Mouse (Mus musculus) intestine, embryonic 14.5 days (tissue): ENCODE data around the gene Matk. TPM values are rescaled to one million over a fixed set of nuclear protein-coding genes. Genes with fewer than 3 reads are reported as not detected.

Experiments used
- ATAC-seq: fragments of 200-750 bp; cut with Nextera tagmentation; replicated peaks from 2 replicates; pipeline ENCODE4 v1.8.0; 2017; ENCODE audit warnings: low read depth, moderate number of reproducible peaks, moderate TSS enrichment, moderate library complexity; ENCODE audit not compliant: low FRiP score, low TSS enrichment
- DNase-seq: peaks from one replicate; pipeline ENCODE4 v3.0.0-alpha.2; 2018; ENCODE audit warnings: low spot score
- H3K27ac ChIP-seq: fragments of 300-500 bp; sonication (generic); 2 replicates; pipeline ENCODE4 v1.5.1; 2014; ENCODE audit warnings: low read depth, mild to moderate bottlenecking, control low read depth
- H3K27me3 ChIP-seq: fragments of 300-500 bp; sonication (generic); replicated peaks from 2 replicates; pipeline ENCODE4 v1.6.1; 2014; ENCODE audit warnings: low read length, control low read depth; ENCODE audit not compliant: control insufficient read depth, insufficient read depth
- H3K36me3 ChIP-seq: fragments of 300-500 bp; sonication (generic); 2 replicates; pipeline ENCODE4 v1.6.1; 2014; ENCODE audit warnings: low read length, control low read depth; ENCODE audit not compliant: control insufficient read depth, insufficient read depth
- H3K4me1 ChIP-seq: fragments of 300-500 bp; sonication (generic); replicated peaks from 2 replicates; pipeline ENCODE4 v1.6.1; 2014; ENCODE audit warnings: low read length, control low read depth, mixed read lengths; ENCODE audit not compliant: control insufficient read depth, insufficient read depth
- H3K4me2 ChIP-seq: fragments of 300-500 bp; sonication (generic); 2 replicates; pipeline ENCODE4 v1.6.1; 2014; ENCODE audit warnings: low read length
- H3K4me3 ChIP-seq: fragments of 300-500 bp; sonication (generic); 2 replicates; pipeline ENCODE4 v1.5.1; 2014; ENCODE audit warnings: low read depth, low read length, control low read depth, mixed read lengths
- H3K9ac ChIP-seq: fragments of 300-500 bp; sonication (generic); 2 replicates; pipeline ENCODE4 v1.6.1; 2014; ENCODE audit warnings: mild to moderate bottlenecking, low read length
- H3K9me3 ChIP-seq: fragments of 300-500 bp; sonication (generic); 2 replicates; pipeline ENCODE4 v1.6.1; 2016; ENCODE audit warnings: low read length, control low read depth; ENCODE audit not compliant: control insufficient read depth
- WGBS: fragments of 180-500 bp; shearing (Covaris S2); extraction: QIAGEN DNeasy Blood & Tissue Kit; methylation state at CpG from one replicate; pipeline ENCODE4 v1.1.7; 2014; 5-methylcytosine and 5-hydroxymethylcytosine counted together
- polyA plus RNA-seq: library from polyadenylated mRNA; unstranded; fragments of >200 nt; fragmentation: Nextera tagmentation; extraction: Ambion mirVana; gene quantifications from 2 replicates; pipeline ENCODE4 v1.2.1, GENCODE M21; 2014

Matk gene
- polyA plus RNA-seq, 1 experiment from 2014 or later: 2.5 TPM

- whole genome bisulfite sequencing: 36% methylated on average over 6 of the region's 6 CpGs
- H3K27ac ChIP-seq: peak overlapping the region; percentile 40
- no peaks in the 10 kb centered on the region for H3K36me3 ChIP-seq
- H3K4me1 ChIP-seq: 0 out of 2 replicates have a peak, but pooled peaks cover 11% of the 10 kb centered on the region
- peak overlapping the region; percentile 55; the same call in 1 of the 2 replicates for H3K4me2 ChIP-seq
- peak; percentile 69 for DNase-seq
- ATAC-seq: 0 out of 2 replicates have a peak, but pooled peaks have one; percentile 3
- H3K9me3 ChIP-seq: no peaks in the 10 kb centered on the region
- peaks cover 42% of the 10 kb centered on the region for H3K27me3 ChIP-seq
- no peak overlapping the region for H3K9ac ChIP-seq
- H3K4me3 ChIP-seq: no peak overlapping the region
Measured at GRCm38 (mm10) chr10:81286586-81286985, 33.9 kb downstream of the Matk start.

- 60% methylated on average over 8 of the region's 8 CpGs for WGBS
- Histone ChIP-seq H3K9ac (no peak overlapping the region), H3K4me3 (no peak overlapping the region), H3K36me3 (no peaks in the 10 kb centered on the region), H3K4me1 (0 out of 2 replicates have a peak, but pooled peaks cover 11% of the 10 kb centered on the region), H3K27ac (no peak overlapping the region), H3K27me3 (peaks cover 38% of the 10 kb centered on the region), H3K9me3 (no peaks in the 10 kb centered on the region), H3K4me2 (no peak overlapping the region)
- ATAC-seq (no peak), DNase-seq (peak; percentile 90)
Measured at GRCm38 (mm10) chr10:81287513-81288157, 34.9 kb downstream of the Matk start.

GRCm38 (mm10) chr10:81288601-81289000 is 35.9 kb downstream of the Matk start:
- H3K27ac ChIP-seq: no peak overlapping the region
- H3K4me1 ChIP-seq: peaks cover 11% of the 10 kb centered on the region; the same call in 1 of the 2 replicates

GRCm38 (mm10) chr10:81289278-81289677 is 36.5 kb downstream of the Matk start:
- ATAC-seq (no peak), DNase-seq (peak; percentile 79)
- H3K27ac ChIP-seq: no peak overlapping the region
- H3K4me1 ChIP-seq: peaks cover 18% of the 10 kb centered on the region
- 3% methylated on average over 7 of the region's 7 CpGs for WGBS
- no peaks in the 10 kb centered on the region for H3K36me3 ChIP-seq
- H3K9ac ChIP-seq: no peak overlapping the region
- H3K9me3 ChIP-seq: no peaks in the 10 kb centered on the region
- peaks cover 32% of the 10 kb centered on the region for H3K27me3 ChIP-seq
- H3K4me2 ChIP-seq: 0 out of 2 replicates have a peak overlapping the region, but pooled peaks have one; percentile 20
- no peak overlapping the region for H3K4me3 ChIP-seq

More at GRCm38 (mm10) chr10:81288601-81289000, 35.9 kb downstream of the Matk start:
- Histone ChIP-seq H3K4me2 (no peak overlapping the region), H3K4me3 (no peak overlapping the region), H3K36me3 (no peaks in the 10 kb centered on the region), H3K27me3 (peaks cover 38% of the 10 kb centered on the region), H3K9me3 (no peaks in the 10 kb centered on the region), H3K9ac (no peak overlapping the region)
- WGBS: 34% methylated on average over 6 of the region's 6 CpGs
- ATAC-seq (no peak), DNase-seq (peak; percentile 79)

GRCm38 (mm10) chr10:81289811-81290210 is 37.1 kb downstream of the Matk start:
- Histone ChIP-seq H3K4me3 (no peak overlapping the region), H3K9me3 (no peaks in the 10 kb centered on the region), H3K4me1 (peaks cover 23% of the 10 kb centered on the region), H3K27ac (no peak overlapping the region), H3K36me3 (no peaks in the 10 kb centered on the region), H3K4me2 (peak overlapping the region; percentile 40; the same call in 1 of the 2 replicates), H3K9ac (no peak overlapping the region), H3K27me3 (peaks cover 27% of the 10 kb centered on the region)
- WGBS: 59% methylated on average over 14 of the region's 14 CpGs
- DNase-seq: no peak
- ATAC-seq: no peak

- no peak for ATAC-seq
- Histone ChIP-seq H3K9ac (0 out of 2 replicates have a peak overlapping the region, but pooled peaks have one; percentile 5), H3K4me2 (peak overlapping the region; percentile 40), H3K27ac (0 out of 2 replicates have a peak overlapping the region, but pooled peaks have one; percentile 22), H3K4me1 (peaks cover 28% of the 10 kb centered on the region), H3K9me3 (no peaks in the 10 kb centered on the region), H3K27me3 (peaks cover 20% of the 10 kb centered on the region; the same call in 1 of the 2 replicates), H3K36me3 (no peaks in the 10 kb centered on the region), H3K4me3 (peak overlapping the region; percentile 19)
- 18% methylated on average over 24 of the region's 24 CpGs for WGBS
- DNase-seq: no peak
Measured at GRCm38 (mm10) chr10:81290698-81291460, 38.1 kb downstream of the Matk start.

DNA sequence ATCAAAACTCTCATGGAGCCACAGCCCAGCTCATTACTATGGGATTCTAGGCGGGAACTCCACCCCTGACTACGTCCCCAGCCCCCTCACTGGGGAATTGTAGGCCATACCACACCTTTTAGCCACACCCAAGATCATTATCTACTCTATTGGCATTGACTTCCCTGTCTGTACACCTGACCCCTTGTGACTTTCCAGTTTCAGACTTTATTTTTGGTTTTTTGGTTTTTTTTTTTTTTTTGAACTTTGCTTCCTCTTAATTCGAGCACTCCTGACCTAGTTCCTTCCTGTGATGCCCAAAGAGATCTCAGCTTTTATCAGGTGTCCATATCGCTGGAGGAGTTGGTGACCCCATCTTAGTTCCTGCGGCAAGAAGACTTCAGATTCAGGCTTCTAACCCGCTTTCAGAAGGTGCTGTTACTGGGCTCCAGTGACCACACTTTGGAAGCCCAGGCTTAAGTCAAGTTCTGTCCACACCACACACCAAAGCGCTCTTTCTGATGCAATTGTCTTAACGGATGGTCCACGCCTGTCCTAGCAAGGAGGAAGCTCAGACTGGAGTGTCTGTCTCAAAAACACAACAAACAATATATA is 38.9 kb downstream of the Matk start, which contains the start of gene Tjp3:
Gene Tjp3 (minus strand): TSS at position 71 of the 594 bp plus-strand sequence.
- Histone ChIP-seq H3K4me2 (peak within 1 kb of the TSS; percentile 40), H3K27ac (0 out of 2 replicates have a peak within 1 kb of the TSS, but pooled peaks have one; percentile 22), H3K36me3 (no peaks in the 10 kb centered on the region), H3K4me3 (peak within 1 kb of the TSS; percentile 19), H3K9ac (0 out of 2 replicates have a peak within 1 kb of the TSS, but pooled peaks have one; percentile 5), H3K4me1 (peaks cover 24% of the 10 kb centered on the region), H3K27me3 (peaks cover 20% of the 10 kb centered on the region; the same call in 1 of the 2 replicates), H3K9me3 (no peaks in the 10 kb centered on the region)
- WGBS: 69% methylated on average over 9 of the region's 9 CpGs
- ATAC-seq (no peak), DNase-seq (no peak)
